Mouse (Mus musculus): Measurements from ENCODE around the gene Cfdp1.

DNA sequence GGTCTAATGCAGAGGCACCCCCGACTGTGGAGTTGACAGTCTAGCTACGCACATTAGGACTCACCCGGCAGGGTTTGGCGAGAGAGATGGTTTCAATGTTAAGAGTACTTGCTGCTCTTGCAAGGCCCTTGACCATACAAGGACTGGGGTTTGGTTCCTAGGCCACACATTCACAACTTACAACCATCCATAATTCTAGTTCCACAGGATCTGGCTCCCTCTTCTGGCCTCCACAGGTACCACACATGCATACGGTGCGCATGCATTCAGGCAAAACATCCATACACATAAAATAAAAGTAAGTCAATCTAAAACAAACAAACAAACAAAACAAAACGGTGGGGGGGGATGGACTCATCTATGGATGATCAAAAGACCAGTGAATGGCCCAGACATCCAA lies 40.9 kb upstream of the Cfdp1 start:
- TF ChIP-seq EP300 (optimal IDR thresholded peaks at IDR 0.05) (no peak), CTCF (IDR thresholded peaks at IDR 0.05; ENCODE audit: low read depth) (peak; percentile 56)
